10 mouse cellular contexts compared by ENCODE assay signal in genomic region chr11:76382711-76383324, GRCm38 (mm10). TPM values are rescaled to one million over a fixed set of nuclear protein-coding genes. Genes with fewer than 3 reads are reported as not detected.
DNase-seq lines count a peak whose midpoint lies in the region; ATAC-seq and TF ChIP-seq lines count a peak whose summit lies in the region.
"Had no signal": no experiment of that assay in that cellular context is flagged by ENCODE, and none has a peak within 500 bp of the region (broad histone marks: within the 10 kb centered on the region; RNA-seq: fewer than 3 reads in every experiment).

No protein-coding gene starts in this region.

- peak; percentile 57 for ATAC-seq in Patski
- no peak for ATAC-seq in intestine, embryonic 16.5 days
- ATAC-seq in midbrain, embryonic 16.5 days: no peak
- no peak for ATAC-seq in megakaryocyte-erythroid progenitor cell, adult 5-6 weeks (replicated peaks; ENCODE audit: low FRiP score, low TSS enrichment, poor library complexity, severe bottlenecking)

- H3K4me2 ChIP-seq in intestine, embryonic 16.5 days (ENCODE audit: low read depth, low read length): no peak overlapping the region
- no peak overlapping the region for H3K4me2 ChIP-seq in midbrain, embryonic 16.5 days (ENCODE audit: low read length)

- no peak for DNase-seq in Patski (ENCODE audit: low read depth, low spot score)
- peak; percentile 52 for DNase-seq in embryo, embryonic 11 days
- DNase-seq in adrenal gland, postnatal 36 days: no peak
- DNase-seq in heart, embryonic 10.5 days (ENCODE audit: low spot score): no peak
- DNase-seq: heart, adult 11 months; kidney, postnatal 10 days; right cerebral cortex, adult 18-20 months had no signal

- H3K36me3 ChIP-seq in intestine, embryonic 16.5 days (ENCODE audit: control insufficient read depth, insufficient read depth, low read length): no peaks in the 10 kb centered on the region
- H3K36me3 ChIP-seq in midbrain, embryonic 16.5 days (ENCODE audit: control insufficient read depth, insufficient read depth, low read length): no peaks in the 10 kb centered on the region
- H3K36me3 ChIP-seq in heart, embryonic 10.5 days: no peaks in the 10 kb centered on the region

- WGBS in intestine, embryonic 16.5 days: 54% methylated on average over 13 of the region's 13 CpGs
- WGBS in midbrain, embryonic 16.5 days: 13% methylated on average over 13 of the region's 13 CpGs
- WGBS in heart, embryonic 10.5 days: 84% methylated on average over 13 of the region's 13 CpGs

- no peak for TF ChIP-seq CTCF in Patski (IDR thresholded peaks at IDR 0.05)

- POLR2A ChIA-PET in Patski (lab: Charles Lee): interaction anchor here (0.5 to 1.0 kb wide), 2 partner anchors 9 to 12 kb away, joined by 3 to 6 read pairs; no protein-coding TSS in a partner anchor

- H3K27ac ChIP-seq in intestine, embryonic 16.5 days (ENCODE audit: low read length): peak overlapping the region; percentile 68
- peak overlapping the region; percentile 18; the same call in 1 of the 2 replicates for H3K27ac ChIP-seq in midbrain, embryonic 16.5 days (ENCODE audit: low read length)
- no peak overlapping the region for H3K27ac ChIP-seq in heart, embryonic 10.5 days

- peaks cover 11% of the 10 kb centered on the region for H3K4me1 ChIP-seq in intestine, embryonic 16.5 days (ENCODE audit: control insufficient read depth, insufficient read depth, low read length)
- peaks cover 11% of the 10 kb centered on the region; the same call in 1 of the 2 replicates for H3K4me1 ChIP-seq in midbrain, embryonic 16.5 days (ENCODE audit: control insufficient read depth, insufficient read depth, low read length)
- H3K4me1 ChIP-seq in heart, embryonic 10.5 days: peaks cover 38% of the 10 kb centered on the region

- in situ Hi-C loops in Patski (cut with MboI; ENCODE audit: low pct_unique_long_range_greater_than_20kb): no loop called here

- no peaks in the 10 kb centered on the region for H3K27me3 ChIP-seq in Patski
- H3K27me3 ChIP-seq in intestine, embryonic 16.5 days (replicated peaks; ENCODE audit: control insufficient read depth, insufficient read depth, low read length): no peaks in the 10 kb centered on the region
- H3K27me3 ChIP-seq in midbrain, embryonic 16.5 days (ENCODE audit: control insufficient read depth, insufficient read depth, low read depth, low read length): no peaks in the 10 kb centered on the region
- no peaks in the 10 kb centered on the region for H3K27me3 ChIP-seq in heart, embryonic 10.5 days (ENCODE audit: insufficient read depth, poor library complexity, severe bottlenecking)

- no peak overlapping the region for H3K4me3 ChIP-seq in intestine, embryonic 16.5 days (ENCODE audit: low read length)
- no peak overlapping the region for H3K4me3 ChIP-seq in midbrain, embryonic 16.5 days (ENCODE audit: low read depth, low read length)
- no peak overlapping the region for H3K4me3 ChIP-seq in heart, embryonic 10.5 days

- no peak overlapping the region for H3K9ac ChIP-seq in intestine, embryonic 16.5 days (ENCODE audit: low read depth, low read length)
- H3K9ac ChIP-seq in midbrain, embryonic 16.5 days (ENCODE audit: low read depth, low read length): no peak overlapping the region

- H3K9me3 ChIP-seq in intestine, embryonic 16.5 days (ENCODE audit: control insufficient read depth, low read length): no peaks in the 10 kb centered on the region
- no peaks in the 10 kb centered on the region for H3K9me3 ChIP-seq in midbrain, embryonic 16.5 days (replicated peaks; ENCODE audit: control insufficient read depth, low read length, poor library complexity, severe bottlenecking)
- no peaks in the 10 kb centered on the region for H3K9me3 ChIP-seq in heart, embryonic 10.5 days

- CTCF ChIA-PET in Patski (lab: Charles Lee): interaction anchor here (1.0 to 2.1 kb wide), 3 partner anchors 9 to 110 kb away, joined by 3 to 4 read pairs (median 3); partner anchors contain the start of gene Nxn

RNA-seq across cellular contexts. Expression of gene Nxn, which starts 16.1 kb away (rescaled TPM):
- 107 TPM for polyA plus RNA-seq in Patski (2021)
- polyA plus RNA-seq in intestine, embryonic 16.5 days (2015; fragmentation: Nextera tagmentation; extraction: Ambion mirVana): 20.1 and 25.7 TPM in 2 replicates
- polyA plus RNA-seq in midbrain, embryonic 16.5 days (2015; fragmentation: Nextera tagmentation; extraction: Ambion mirVana): 16.3 and 17.4 TPM in 2 replicates
- 3.0 and 8.8 TPM in 2 replicates for total RNA-seq in megakaryocyte-erythroid progenitor cell, adult 5-6 weeks (2014; fragmentation: Nextera tagmentation)
- 4.0 and 4.5 TPM in 2 replicates for total RNA-seq in megakaryocyte-erythroid progenitor cell, adult 5-6 weeks (2017)
- 10 to 100 TPM; 28.3 to 29.7 TPM for total RNA-seq in adrenal gland, postnatal 36 days (2021)
- 27.9 and 34.5 TPM in 2 replicates for polyA plus RNA-seq in heart, embryonic 10.5 days (2016; fragmentation: Nextera tagmentation; extraction: Ambion mirVana)

RNA-seq across cellular contexts. Expression of gene Timm22, which starts 23.9 kb away (rescaled TPM):
- 58.6 TPM for polyA plus RNA-seq in Patski (2021)
- 92.8 and 96.6 TPM in 2 replicates for polyA plus RNA-seq in intestine, embryonic 16.5 days (2015; fragmentation: Nextera tagmentation; extraction: Ambion mirVana)
- 95.9 and 105 TPM in 2 replicates for polyA plus RNA-seq in midbrain, embryonic 16.5 days (2015; fragmentation: Nextera tagmentation; extraction: Ambion mirVana)
- total RNA-seq in megakaryocyte-erythroid progenitor cell, adult 5-6 weeks (2014; fragmentation: Nextera tagmentation): 24.6 and 28.1 TPM in 2 replicates
- 8.6 and 11.2 TPM in 2 replicates for total RNA-seq in megakaryocyte-erythroid progenitor cell, adult 5-6 weeks (2017)
- total RNA-seq in adrenal gland, postnatal 36 days (2021): 10 to 100 TPM; 45.9 to 48.6 TPM
- polyA plus RNA-seq in heart, embryonic 10.5 days (2016; fragmentation: Nextera tagmentation; extraction: Ambion mirVana): 120 and 129 TPM in 2 replicates
